Mouse (Mus musculus): ENCODE results near the gene Fut7.

DNA sequence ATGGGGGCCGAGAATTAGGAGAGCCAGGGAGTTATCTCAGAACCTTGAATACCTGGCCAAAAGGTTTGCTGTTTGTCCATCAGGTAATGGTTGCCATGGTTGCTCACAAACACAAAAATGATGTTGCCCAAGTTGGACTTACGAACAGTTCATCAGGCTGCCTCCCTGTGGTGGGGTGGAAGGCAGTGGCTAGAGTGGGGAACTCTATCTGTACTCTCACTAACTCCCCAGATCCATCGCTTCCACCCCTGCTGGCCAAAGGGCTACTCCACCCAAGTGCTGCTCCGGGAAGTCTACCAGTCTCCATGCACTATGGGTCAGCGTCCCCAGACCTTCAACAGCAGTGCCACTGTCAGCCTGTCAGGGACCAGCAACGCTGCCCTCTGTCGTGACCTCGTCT, 24.0 kb upstream of the Fut7 start, which contains the start of gene Npdc1:
- TF ChIP-seq CTCF (IDR thresholded peaks at IDR 0.05; ENCODE audit: extremely low read depth, insufficient read length, insufficient replicate concordance, low read depth, low read length) (no peak), POLR2A (IDR thresholded peaks at IDR 0.05; ENCODE audit: low read depth, low read length) (no peak)

Measured in small intestine, adult 2 months (tissue).